Mouse (Mus musculus) heart, adult 2 months (tissue): ENCODE measurements around the gene Ankrd11.

Source experiments
- CTCF ChIP-seq: fragments of 200-600 bp; IDR thresholded peaks from 2 replicates; pipeline ENCODE4 v1.8.1; 2022; ENCODE audit warnings: antibody characterized with exemption, mild to moderate bottlenecking, moderate library complexity
- EP300 ChIP-seq: fragments of 200-500 bp; IDR thresholded peaks from 2 replicates; pipeline ENCODE4 v1.6.1; 2011; ENCODE audit warnings: low read depth, low read length, control low read depth; ENCODE audit not compliant: insufficient read depth
- POLR2A ChIP-seq: fragments of 200-500 bp; IDR thresholded peaks from 2 replicates; pipeline ENCODE4 v1.6.1; 2011; ENCODE audit warnings: mild to moderate bottlenecking, low read depth, low read length, control low read depth; ENCODE audit not compliant: insufficient read depth

GRCm38 (mm10) chr8:122935912-122936311, 106.2 kb downstream of the Ankrd11 start:
- TF ChIP-seq CTCF = no peak
- no peak for TF ChIP-seq POLR2A
- TF ChIP-seq EP300 = no peak
